Mouse (Mus musculus): ENCODE results near the gene Lysmd4. TPM values are rescaled to one million over a fixed set of nuclear protein-coding genes. Genes with fewer than 3 reads are reported as not detected.

Lysmd4 gene
- polyA plus RNA-seq, 1 experiment from 2014 or later, result 37.8 TPM

DNA sequence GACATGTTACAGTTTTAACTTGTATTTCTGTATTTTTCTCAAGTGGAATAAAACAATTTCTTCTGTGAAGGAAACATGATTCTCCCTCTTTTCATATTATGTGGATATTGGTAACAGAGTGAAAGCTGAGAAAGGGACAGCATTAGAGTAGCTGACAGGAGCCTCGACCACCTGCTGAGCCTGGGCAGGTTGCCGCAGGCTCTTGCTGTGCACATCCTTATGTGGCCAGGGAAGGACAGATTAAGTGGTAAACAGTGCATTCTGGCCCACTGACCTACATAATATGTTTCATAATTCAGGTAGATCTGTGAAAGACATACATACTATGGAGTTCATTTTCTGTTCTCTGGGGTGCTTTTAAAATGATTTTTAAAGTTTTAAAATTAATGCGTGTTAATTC, 6.0 kb downstream of the Lysmd4 start:
- Histone ChIP-seq H3K4me3 (ENCODE audit: low read depth, low read length) (no peak overlapping the region), H3K27me3 (ENCODE audit: control insufficient read depth, insufficient read depth, low read depth, low read length) (no peaks in the 10 kb centered on the region), H3K4me2 (ENCODE audit: low read length) (no peak overlapping the region), H3K9ac (ENCODE audit: low read depth, low read length) (no peak overlapping the region), H3K9me3 (replicated peaks; ENCODE audit: control insufficient read depth, low read length, poor library complexity, severe bottlenecking) (no peaks in the 10 kb centered on the region), H3K36me3 (ENCODE audit: control insufficient read depth, insufficient read depth, low read length) (0 out of 2 replicates have a peak, but pooled peaks cover 6% of the 10 kb centered on the region), H3K27ac (ENCODE audit: low read length) (no peak overlapping the region), H3K4me1 (ENCODE audit: control insufficient read depth, insufficient read depth, low read length) (peaks cover 16% of the 10 kb centered on the region)
- 63% methylated on average over 3 of the region's 3 CpGs for WGBS
- ATAC-seq, result no peak

DNA sequence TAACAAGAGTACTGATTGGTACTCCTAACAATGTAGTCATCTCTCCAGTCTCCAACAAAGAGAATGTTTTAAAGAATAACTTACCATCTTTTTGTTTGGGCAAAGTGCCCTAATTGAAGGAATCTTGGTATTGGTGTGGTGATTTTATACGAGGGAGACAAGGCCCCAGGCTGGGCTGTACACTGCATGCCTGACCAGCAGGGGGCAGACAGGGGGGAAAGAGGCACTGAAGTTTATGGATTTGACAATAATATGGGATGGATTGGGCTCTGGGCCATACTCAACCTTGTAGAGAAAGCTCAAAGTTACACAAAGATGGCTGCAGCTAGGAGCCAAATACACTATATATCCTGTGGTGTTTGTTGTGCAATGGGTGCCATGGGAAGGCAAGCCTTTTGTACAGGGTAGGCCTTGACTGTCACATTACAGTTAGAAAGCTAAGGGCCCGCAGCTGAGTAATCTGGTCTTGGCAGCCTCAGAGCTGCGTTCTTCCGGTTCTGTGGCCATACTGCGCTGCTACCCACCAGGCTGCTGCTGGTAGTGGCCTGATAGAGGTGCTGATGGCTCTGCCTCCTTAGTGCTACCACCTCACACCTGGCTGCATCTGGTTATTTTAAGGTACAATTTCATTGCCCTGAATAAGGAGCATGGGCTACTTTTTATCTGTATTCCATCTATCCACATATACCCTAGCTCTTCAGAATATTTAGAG, 6.7 kb downstream of the Lysmd4 start:
- Histone ChIP-seq H3K4me3 (ENCODE audit: low read depth, low read length) (no peak overlapping the region), H3K4me1 (ENCODE audit: control insufficient read depth, insufficient read depth, low read length) (peaks cover 10% of the 10 kb centered on the region), H3K27ac (ENCODE audit: low read length) (no peak overlapping the region), H3K9ac (ENCODE audit: low read depth, low read length) (no peak overlapping the region), H3K9me3 (replicated peaks; ENCODE audit: control insufficient read depth, low read length, poor library complexity, severe bottlenecking) (no peaks in the 10 kb centered on the region), H3K36me3 (ENCODE audit: control insufficient read depth, insufficient read depth, low read length) (0 out of 2 replicates have a peak, but pooled peaks cover 6% of the 10 kb centered on the region), H3K4me2 (ENCODE audit: low read length) (no peak overlapping the region), H3K27me3 (ENCODE audit: control insufficient read depth, insufficient read depth, low read depth, low read length) (no peaks in the 10 kb centered on the region)
- WGBS, result 70% methylated on average over 5 of the region's 5 CpGs
- ATAC-seq, result peak; percentile 15

DNA sequence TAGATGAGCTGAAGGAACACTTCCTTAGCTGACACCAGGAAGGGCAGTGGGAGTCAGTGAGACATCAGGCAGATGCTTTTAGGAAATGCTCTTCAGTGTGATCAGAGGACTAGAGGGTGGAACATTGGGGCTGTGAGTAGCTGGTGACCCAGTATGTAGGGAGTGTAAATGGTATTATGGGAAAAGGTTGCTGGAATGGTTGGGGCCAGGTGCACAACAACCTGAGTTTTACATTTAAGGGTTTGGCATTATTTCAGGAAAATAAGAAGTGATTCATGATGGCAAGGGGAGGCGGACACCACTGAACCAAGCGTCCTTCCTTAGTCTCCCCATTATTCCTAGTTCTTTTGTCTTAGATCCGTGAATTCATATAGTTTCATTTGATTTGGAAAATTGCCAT, 7.4 kb downstream of the Lysmd4 start:
- H3K27ac ChIP-seq (ENCODE audit: low read length), result no peak overlapping the region; the same call in 1 of the 2 replicates
- no peaks in the 10 kb centered on the region for H3K27me3 ChIP-seq (ENCODE audit: control insufficient read depth, insufficient read depth, low read depth, low read length)
- ATAC-seq, result no peak
- H3K9me3 ChIP-seq (replicated peaks; ENCODE audit: control insufficient read depth, low read length, poor library complexity, severe bottlenecking), result no peaks in the 10 kb centered on the region
- WGBS, result 84% methylated on average over 3 of the region's 3 CpGs
- H3K9ac ChIP-seq (ENCODE audit: low read depth, low read length), result no peak overlapping the region
- H3K4me1 ChIP-seq (ENCODE audit: control insufficient read depth, insufficient read depth, low read length), result peaks cover 9% of the 10 kb centered on the region
- 0 out of 2 replicates have a peak, but pooled peaks cover 8% of the 10 kb centered on the region for H3K36me3 ChIP-seq (ENCODE audit: control insufficient read depth, insufficient read depth, low read length)
- no peak overlapping the region for H3K4me2 ChIP-seq (ENCODE audit: low read length)
- no peak overlapping the region for H3K4me3 ChIP-seq (ENCODE audit: low read depth, low read length)

DNA sequence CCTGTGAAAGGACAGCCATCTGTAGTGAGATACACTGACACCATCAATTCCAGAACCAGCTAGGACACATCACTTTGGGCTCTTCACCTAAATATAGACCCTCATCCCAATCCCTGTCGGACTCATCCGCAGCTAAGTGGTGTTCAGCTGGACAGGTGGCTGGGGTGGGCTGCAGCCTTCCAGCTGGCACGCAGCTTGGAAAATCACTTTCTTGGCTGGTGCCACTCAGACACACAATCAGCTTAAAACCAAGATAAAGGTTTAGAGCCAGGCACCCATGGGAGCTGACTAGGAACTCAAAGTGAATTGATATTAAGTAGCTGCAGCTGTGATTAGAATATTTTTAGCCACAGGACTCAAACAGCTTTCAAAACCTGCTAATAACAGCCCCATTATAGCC, 7.9 kb downstream of the Lysmd4 start:
- Histone ChIP-seq H3K4me2 (ENCODE audit: low read length) (no peak overlapping the region), H3K27me3 (ENCODE audit: control insufficient read depth, insufficient read depth, low read depth, low read length) (no peaks in the 10 kb centered on the region), H3K9me3 (replicated peaks; ENCODE audit: control insufficient read depth, low read length, poor library complexity, severe bottlenecking) (no peaks in the 10 kb centered on the region), H3K4me1 (ENCODE audit: control insufficient read depth, insufficient read depth, low read length) (peaks cover 9% of the 10 kb centered on the region), H3K27ac (ENCODE audit: low read length) (peak overlapping the region; percentile 60; the same call in 1 of the 2 replicates), H3K9ac (ENCODE audit: low read depth, low read length) (no peak overlapping the region), H3K4me3 (ENCODE audit: low read depth, low read length) (no peak overlapping the region), H3K36me3 (ENCODE audit: control insufficient read depth, insufficient read depth, low read length) (peaks cover 12% of the 10 kb centered on the region; the same call in 1 of the 2 replicates)
- WGBS, result 61% methylated on average over 3 of the region's 3 CpGs
- ATAC-seq, result 0 out of 2 replicates have a peak, but pooled peaks have one; percentile 37

DNA sequence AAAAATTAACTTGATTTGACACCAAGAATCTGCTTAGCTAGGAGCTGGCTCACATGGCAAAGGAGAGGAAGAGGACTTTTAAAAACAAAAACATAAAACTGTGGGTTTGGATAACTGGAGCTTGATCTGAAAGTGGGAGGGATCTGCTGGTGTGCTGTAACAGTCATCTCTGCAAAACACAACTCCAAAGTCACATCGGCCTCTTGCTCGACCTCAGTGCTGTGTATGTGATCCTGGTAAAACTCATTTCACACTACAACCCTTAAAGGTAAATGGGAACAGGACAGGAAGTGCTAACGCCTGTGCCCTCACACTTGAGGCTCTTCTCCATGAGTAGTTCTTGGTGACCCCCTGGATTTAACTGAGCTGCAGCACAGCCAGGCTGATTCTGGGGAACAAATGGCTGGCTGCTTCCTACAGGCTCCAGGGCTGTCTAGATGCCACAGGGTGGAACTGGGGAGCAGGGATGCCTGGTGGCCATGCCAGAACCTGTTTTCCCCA, 8.3 kb downstream of the Lysmd4 start:
- H3K4me3 ChIP-seq (ENCODE audit: low read depth, low read length), result no peak overlapping the region
- H3K27ac ChIP-seq (ENCODE audit: low read length), result peak overlapping the region; percentile 60; the same call in 1 of the 2 replicates
- H3K36me3 ChIP-seq (ENCODE audit: control insufficient read depth, insufficient read depth, low read length), result peaks cover 9% of the 10 kb centered on the region
- H3K4me2 ChIP-seq (ENCODE audit: low read length), result no peak overlapping the region
- peaks cover 9% of the 10 kb centered on the region for H3K4me1 ChIP-seq (ENCODE audit: control insufficient read depth, insufficient read depth, low read length)
- no peak overlapping the region for H3K9ac ChIP-seq (ENCODE audit: low read depth, low read length)
- H3K9me3 ChIP-seq (replicated peaks; ENCODE audit: control insufficient read depth, low read length, poor library complexity, severe bottlenecking), result no peaks in the 10 kb centered on the region
- no peaks in the 10 kb centered on the region for H3K27me3 ChIP-seq (ENCODE audit: control insufficient read depth, insufficient read depth, low read depth, low read length)
- ATAC-seq, result no peak
- 90% methylated on average over 3 of the region's 3 CpGs for WGBS

DNA sequence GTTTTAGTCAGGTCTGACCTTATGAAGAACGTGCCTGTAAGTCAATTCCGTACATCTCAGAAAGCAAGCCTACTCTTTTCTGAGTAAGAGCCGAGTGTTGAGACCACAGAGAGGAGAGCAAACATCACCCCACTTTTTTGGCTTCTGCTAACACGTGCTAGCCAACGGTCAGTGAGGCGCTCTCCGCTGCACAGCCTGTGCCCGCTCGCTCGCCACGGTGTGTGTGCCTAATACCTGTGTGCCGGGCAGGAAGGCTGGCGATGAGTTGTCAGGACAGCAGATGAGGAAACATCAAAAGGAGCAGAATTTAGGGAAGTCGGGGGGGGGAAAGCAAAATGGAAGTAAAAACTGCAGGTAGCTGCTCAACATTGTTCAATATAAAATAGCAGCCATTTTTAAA, 10.2 kb downstream of the Lysmd4 start:
- Histone ChIP-seq H3K4me2 (ENCODE audit: low read length) (no peak overlapping the region), H3K4me1 (ENCODE audit: control insufficient read depth, insufficient read depth, low read length) (peaks cover 9% of the 10 kb centered on the region)
- WGBS, result 91% methylated on average over 14 of the region's 14 CpGs

DNA sequence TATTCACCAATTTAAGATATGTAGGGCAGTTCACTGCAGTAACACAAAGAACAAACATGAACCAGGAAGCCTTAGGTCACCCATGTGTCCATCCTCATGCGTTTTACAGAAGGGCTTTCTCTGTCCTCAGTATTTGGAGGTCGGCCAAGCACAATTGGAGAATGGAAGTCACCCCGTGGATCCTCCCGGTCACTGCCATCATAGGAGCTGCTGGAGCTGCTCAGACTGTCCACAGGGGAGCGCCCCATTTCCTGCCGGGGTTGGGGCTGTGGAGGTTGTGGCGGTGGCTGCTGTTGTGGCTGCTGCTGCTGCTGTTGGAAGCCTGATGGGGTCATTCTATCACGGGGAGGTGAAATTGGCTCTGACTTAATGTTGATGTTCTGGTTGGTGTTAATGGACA, 12.5 kb downstream of the Lysmd4 start:
- no peaks in the 10 kb centered on the region for H3K27me3 ChIP-seq (ENCODE audit: control insufficient read depth, insufficient read depth, low read depth, low read length)
- no peak overlapping the region for H3K9ac ChIP-seq (ENCODE audit: low read depth, low read length)
- WGBS, result 73% methylated on average over 8 of the region's 8 CpGs
- no peak overlapping the region for H3K4me2 ChIP-seq (ENCODE audit: low read length)
- ATAC-seq, result no peak
- no peaks in the 10 kb centered on the region for H3K9me3 ChIP-seq (replicated peaks; ENCODE audit: control insufficient read depth, low read length, poor library complexity, severe bottlenecking)
- H3K4me1 ChIP-seq (ENCODE audit: control insufficient read depth, insufficient read depth, low read length), result peaks cover 9% of the 10 kb centered on the region
- peaks cover 18% of the 10 kb centered on the region for H3K36me3 ChIP-seq (ENCODE audit: control insufficient read depth, insufficient read depth, low read length)
- H3K27ac ChIP-seq (ENCODE audit: low read length), result no peak overlapping the region
- no peak overlapping the region for H3K4me3 ChIP-seq (ENCODE audit: low read depth, low read length)

More for the DNA sequence above, 10.2 kb downstream of the Lysmd4 start:
- ATAC-seq, result no peak
- no peak overlapping the region for H3K4me3 ChIP-seq (ENCODE audit: low read depth, low read length)
- no peak overlapping the region for H3K27ac ChIP-seq (ENCODE audit: low read length)
- no peak overlapping the region for H3K9ac ChIP-seq (ENCODE audit: low read depth, low read length)
- no peaks in the 10 kb centered on the region for H3K27me3 ChIP-seq (ENCODE audit: control insufficient read depth, insufficient read depth, low read depth, low read length)
- no peaks in the 10 kb centered on the region for H3K9me3 ChIP-seq (replicated peaks; ENCODE audit: control insufficient read depth, low read length, poor library complexity, severe bottlenecking)
- peaks cover 14% of the 10 kb centered on the region for H3K36me3 ChIP-seq (ENCODE audit: control insufficient read depth, insufficient read depth, low read length)

DNA sequence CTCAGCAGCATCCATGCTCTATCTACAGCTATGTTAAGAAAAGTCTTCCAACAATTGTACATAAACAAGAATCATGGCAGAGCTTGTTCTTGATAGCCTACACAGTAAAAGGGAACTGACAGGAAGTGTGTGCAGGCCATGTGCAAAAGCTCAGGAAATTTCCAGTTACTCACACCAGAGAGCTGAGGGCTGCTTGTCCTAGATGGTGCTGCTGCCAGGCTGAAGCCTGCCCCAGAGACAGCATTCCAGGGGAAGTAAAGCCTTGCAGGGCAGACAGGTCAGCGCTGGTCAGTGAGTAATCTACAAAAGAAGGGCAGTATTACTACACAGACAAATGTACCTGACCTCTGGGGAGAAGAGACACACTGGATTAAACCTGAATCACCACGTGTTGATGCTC, 14.0 kb downstream of the Lysmd4 start:
- H3K4me1 ChIP-seq (ENCODE audit: control insufficient read depth, insufficient read depth, low read length), result no peaks in the 10 kb centered on the region
- H3K4me2 ChIP-seq (ENCODE audit: low read length), result no peak overlapping the region
- no peaks in the 10 kb centered on the region for H3K9me3 ChIP-seq (replicated peaks; ENCODE audit: control insufficient read depth, low read length, poor library complexity, severe bottlenecking)
- H3K36me3 ChIP-seq (ENCODE audit: control insufficient read depth, insufficient read depth, low read length), result peaks cover 18% of the 10 kb centered on the region
- H3K9ac ChIP-seq (ENCODE audit: low read depth, low read length), result no peak overlapping the region
- H3K27me3 ChIP-seq (ENCODE audit: control insufficient read depth, insufficient read depth, low read depth, low read length), result no peaks in the 10 kb centered on the region
- ATAC-seq, result no peak
- H3K27ac ChIP-seq (ENCODE audit: low read length), result no peak overlapping the region
- 89% methylated on average over 2 of the region's 2 CpGs for WGBS
- H3K4me3 ChIP-seq (ENCODE audit: low read depth, low read length), result no peak overlapping the region

DNA sequence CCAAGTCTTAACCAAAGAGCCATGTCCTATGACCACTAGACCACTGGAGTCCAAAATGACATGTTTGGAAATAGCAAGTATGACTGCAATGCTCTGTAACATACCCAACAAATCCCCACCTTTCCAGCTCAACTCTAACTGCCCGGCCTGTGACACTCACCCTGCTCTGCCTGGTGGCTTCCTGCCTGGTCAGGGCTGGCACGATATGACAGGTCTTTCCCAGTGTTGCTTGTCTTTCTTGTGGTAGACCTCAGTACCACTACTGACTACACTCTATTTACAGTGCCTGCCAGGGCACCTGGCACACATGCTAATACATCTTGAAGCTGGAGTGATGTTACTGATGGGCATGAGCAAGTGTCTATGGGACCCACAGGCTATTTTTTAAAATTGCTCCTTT, 15.4 kb downstream of the Lysmd4 start:
- Histone ChIP-seq H3K27ac (ENCODE audit: low read length) (no peak overlapping the region), H3K4me1 (ENCODE audit: control insufficient read depth, insufficient read depth, low read length) (no peaks in the 10 kb centered on the region), H3K4me3 (ENCODE audit: low read depth, low read length) (no peak overlapping the region), H3K27me3 (ENCODE audit: control insufficient read depth, insufficient read depth, low read depth, low read length) (no peaks in the 10 kb centered on the region), H3K36me3 (ENCODE audit: control insufficient read depth, insufficient read depth, low read length) (peaks cover 18% of the 10 kb centered on the region), H3K9ac (ENCODE audit: low read depth, low read length) (no peak overlapping the region), H3K9me3 (replicated peaks; ENCODE audit: control insufficient read depth, low read length, poor library complexity, severe bottlenecking) (no peaks in the 10 kb centered on the region), H3K4me2 (ENCODE audit: low read length) (no peak overlapping the region)
- 93% methylated on average over 2 of the region's 2 CpGs for WGBS
- ATAC-seq, result no peak

Data from midbrain, embryonic 16.5 days (tissue).